Mouse (Mus musculus): ENCODE data around the gene Vamp5. TPM values are rescaled to one million over a fixed set of nuclear protein-coding genes. Genes with fewer than 3 reads are reported as not detected.

Gene Vamp5
- total RNA-seq, 1 experiment: 1.0 TPM

GRCm38 (mm10) chr6:72330133-72330532, 50.1 kb downstream of the Vamp5 start:
- in situ Hi-C loops (cut with MboI; ENCODE audit: low sequenced_read_pairs in 2 of 2, unreplicated experiment in 2 of 2): no loop called here
- Histone ChIP-seq H3K4me1 (ENCODE audit: control insufficient read depth in 2 of 2, insufficient read depth in 2 of 2, low read length in 2 of 2, poor library complexity in 1 of 2) (no peaks in the 10 kb centered on the region), H3K27ac (ENCODE audit: insufficient read depth, low read depth, low read length, poor library complexity, severe bottlenecking) (no peak overlapping the region), H3K9ac (ENCODE audit: insufficient read depth, low read depth, low read length, poor library complexity, severe bottlenecking) (no peak overlapping the region), H3K9me3 (ENCODE audit: control insufficient read depth, insufficient read depth, low read depth, low read length) (no peaks in the 10 kb centered on the region), H3K36me3 (ENCODE audit: control insufficient read depth, insufficient read depth, low read length, poor library complexity, severe bottlenecking) (peaks cover 13% of the 10 kb centered on the region), H3K4me3 (ENCODE audit: insufficient read depth in 1 of 2, low read depth in 1 of 2, low read length in 2 of 2, poor library complexity in 1 of 2, severe bottlenecking in 1 of 2) (no peak overlapping the region)
- DNase-seq (ENCODE audit: low read depth, low spot score): no peak
- TF ChIP-seq HCFC1 (IDR thresholded peaks at IDR 0.05; ENCODE audit: borderline replicate concordance, insufficient read depth, low read length): no peak

- DNase-seq (ENCODE audit: low read depth, low spot score): no peak
- in situ Hi-C loops (cut with MboI; ENCODE audit: low sequenced_read_pairs in 2 of 2, unreplicated experiment in 2 of 2): no loop called here
- no peaks in the 10 kb centered on the region for H3K4me1 ChIP-seq (ENCODE audit: control insufficient read depth in 2 of 2, insufficient read depth in 2 of 2, low read length in 2 of 2, poor library complexity in 1 of 2)
- H3K9ac ChIP-seq (ENCODE audit: insufficient read depth, low read depth, low read length, poor library complexity, severe bottlenecking): no peak overlapping the region
- H3K4me3 ChIP-seq (ENCODE audit: insufficient read depth in 1 of 2, low read depth in 1 of 2, low read length in 2 of 2, poor library complexity in 1 of 2, severe bottlenecking in 1 of 2): no peak overlapping the region
- no peak overlapping the region for H3K27ac ChIP-seq (ENCODE audit: insufficient read depth, low read depth, low read length, poor library complexity, severe bottlenecking)
- H3K9me3 ChIP-seq (ENCODE audit: control insufficient read depth, insufficient read depth, low read depth, low read length): no peaks in the 10 kb centered on the region
- H3K36me3 ChIP-seq (ENCODE audit: control insufficient read depth, insufficient read depth, low read length, poor library complexity, severe bottlenecking): peaks cover 13% of the 10 kb centered on the region
- TF ChIP-seq MAFK (IDR thresholded peaks at IDR 0.05; ENCODE audit: insufficient read depth, low read depth, low read length) (no peak), CHD2 (IDR thresholded peaks at IDR 0.05; ENCODE audit: low read depth, low read length) (no peak), ZC3H11A (IDR thresholded peaks at IDR 0.05; ENCODE audit: borderline replicate concordance, low read depth, low read length) (no peak), HCFC1 (IDR thresholded peaks at IDR 0.05; ENCODE audit: borderline replicate concordance, insufficient read depth, low read length) (no peak), ZNF384 (IDR thresholded peaks at IDR 0.05; ENCODE audit: low read depth, low read length) (no peak)
These were observed 51.2 kb downstream of the Vamp5 start for GRCm38 (mm10) chr6:72329019-72329418.

- Histone ChIP-seq H3K9me3 (ENCODE audit: control insufficient read depth, insufficient read depth, low read depth, low read length) (no peaks in the 10 kb centered on the region), H3K9ac (ENCODE audit: insufficient read depth, low read depth, low read length, poor library complexity, severe bottlenecking) (no peak overlapping the region), H3K4me3 (ENCODE audit: insufficient read depth in 1 of 2, low read depth in 1 of 2, low read length in 2 of 2, poor library complexity in 1 of 2, severe bottlenecking in 1 of 2) (no peak overlapping the region), H3K27ac (ENCODE audit: insufficient read depth, low read depth, low read length, poor library complexity, severe bottlenecking) (no peak overlapping the region), H3K36me3 (ENCODE audit: control insufficient read depth, insufficient read depth, low read length, poor library complexity, severe bottlenecking) (peaks cover 15% of the 10 kb centered on the region), H3K4me1 (ENCODE audit: control insufficient read depth in 2 of 2, insufficient read depth in 2 of 2, low read length in 2 of 2, poor library complexity in 1 of 2) (no peaks in the 10 kb centered on the region)
- in situ Hi-C loops (cut with MboI; ENCODE audit: low sequenced_read_pairs in 2 of 2, unreplicated experiment in 2 of 2): no loop called here
- TF ChIP-seq HCFC1 (IDR thresholded peaks at IDR 0.05; ENCODE audit: borderline replicate concordance, insufficient read depth, low read length) (no peak), ZNF384 (IDR thresholded peaks at IDR 0.05; ENCODE audit: low read depth, low read length) (no peak)
- no peak for DNase-seq (ENCODE audit: low read depth, low spot score)
These were observed 54.0 kb downstream of the Vamp5 start for GRCm38 (mm10) chr6:72326274-72326673.

- Histone ChIP-seq H3K27ac (ENCODE audit: insufficient read depth, low read depth, low read length, poor library complexity, severe bottlenecking) (no peak overlapping the region), H3K9me3 (ENCODE audit: control insufficient read depth, insufficient read depth, low read depth, low read length) (no peaks in the 10 kb centered on the region), H3K4me3 (ENCODE audit: insufficient read depth in 1 of 2, low read depth in 1 of 2, low read length in 2 of 2, poor library complexity in 1 of 2, severe bottlenecking in 1 of 2) (no peak overlapping the region), H3K36me3 (ENCODE audit: control insufficient read depth, insufficient read depth, low read length, poor library complexity, severe bottlenecking) (peaks cover 25% of the 10 kb centered on the region), H3K4me1 (ENCODE audit: control insufficient read depth in 2 of 2, insufficient read depth in 2 of 2, low read length in 2 of 2, poor library complexity in 1 of 2) (no peaks in the 10 kb centered on the region), H3K9ac (ENCODE audit: insufficient read depth, low read depth, low read length, poor library complexity, severe bottlenecking) (no peak overlapping the region)
- no peak for DNase-seq (ENCODE audit: low read depth, low spot score)
- no peak for TF ChIP-seq CHD2 (IDR thresholded peaks at IDR 0.05; ENCODE audit: low read depth, low read length)
- no peak for TF ChIP-seq HCFC1 (IDR thresholded peaks at IDR 0.05; ENCODE audit: borderline replicate concordance, insufficient read depth, low read length)
- no peak for TF ChIP-seq ZNF384 (IDR thresholded peaks at IDR 0.05; ENCODE audit: low read depth, low read length)
- TF ChIP-seq ZC3H11A (IDR thresholded peaks at IDR 0.05; ENCODE audit: borderline replicate concordance, low read depth, low read length): no peak
- no peak for TF ChIP-seq MAFK (IDR thresholded peaks at IDR 0.05; ENCODE audit: insufficient read depth, low read depth, low read length)
- in situ Hi-C loops (cut with MboI; ENCODE audit: low sequenced_read_pairs in 2 of 2, unreplicated experiment in 2 of 2): no loop called here
These were observed 56.3 kb downstream of the Vamp5 start for GRCm38 (mm10) chr6:72323786-72324508.

GRCm38 (mm10) chr6:72322936-72323335, 57.3 kb downstream of the Vamp5 start:
- in situ Hi-C loops (cut with MboI; ENCODE audit: low sequenced_read_pairs in 2 of 2, unreplicated experiment in 2 of 2): no loop called here
- H3K36me3 ChIP-seq (ENCODE audit: control insufficient read depth, insufficient read depth, low read length, poor library complexity, severe bottlenecking): peaks cover 21% of the 10 kb centered on the region
- no peak overlapping the region for H3K4me3 ChIP-seq (ENCODE audit: insufficient read depth in 1 of 2, low read depth in 1 of 2, low read length in 2 of 2, poor library complexity in 1 of 2, severe bottlenecking in 1 of 2)

More at GRCm38 (mm10) chr6:72322936-72323335, 57.3 kb downstream of the Vamp5 start:
- Histone ChIP-seq H3K9me3 (ENCODE audit: control insufficient read depth, insufficient read depth, low read depth, low read length) (no peaks in the 10 kb centered on the region), H3K27ac (ENCODE audit: insufficient read depth, low read depth, low read length, poor library complexity, severe bottlenecking) (no peak overlapping the region), H3K4me1 (ENCODE audit: control insufficient read depth in 2 of 2, insufficient read depth in 2 of 2, low read length in 2 of 2, poor library complexity in 1 of 2) (no peaks in the 10 kb centered on the region), H3K9ac (ENCODE audit: insufficient read depth, low read depth, low read length, poor library complexity, severe bottlenecking) (no peak overlapping the region)
- TF ChIP-seq ZC3H11A (IDR thresholded peaks at IDR 0.05; ENCODE audit: borderline replicate concordance, low read depth, low read length) (no peak), CHD2 (IDR thresholded peaks at IDR 0.05; ENCODE audit: low read depth, low read length) (no peak), HCFC1 (IDR thresholded peaks at IDR 0.05; ENCODE audit: borderline replicate concordance, insufficient read depth, low read length) (no peak), ZNF384 (IDR thresholded peaks at IDR 0.05; ENCODE audit: low read depth, low read length) (no peak), MAFK (IDR thresholded peaks at IDR 0.05; ENCODE audit: insufficient read depth, low read depth, low read length) (no peak)
- no peak for DNase-seq (ENCODE audit: low read depth, low spot score)

Measured in ES-E14 (cell line).